Mouse (Mus musculus) liver, postnatal 0 days (tissue): Measurements from ENCODE around the gene Foxp4.

Source experiments
- CTCF ChIP-seq: sonication (generic); IDR thresholded peaks from 2 replicates; pipeline ENCODE4 v1.5.1; 2016; ENCODE audit warnings: antibody characterized with exemption, low read depth
- EP300 ChIP-seq: IDR thresholded peaks from 2 replicates; pipeline ENCODE4 v1.6.1; 2016; ENCODE audit warnings: antibody characterized with exemption, low read depth, mild to moderate bottlenecking

DNA sequence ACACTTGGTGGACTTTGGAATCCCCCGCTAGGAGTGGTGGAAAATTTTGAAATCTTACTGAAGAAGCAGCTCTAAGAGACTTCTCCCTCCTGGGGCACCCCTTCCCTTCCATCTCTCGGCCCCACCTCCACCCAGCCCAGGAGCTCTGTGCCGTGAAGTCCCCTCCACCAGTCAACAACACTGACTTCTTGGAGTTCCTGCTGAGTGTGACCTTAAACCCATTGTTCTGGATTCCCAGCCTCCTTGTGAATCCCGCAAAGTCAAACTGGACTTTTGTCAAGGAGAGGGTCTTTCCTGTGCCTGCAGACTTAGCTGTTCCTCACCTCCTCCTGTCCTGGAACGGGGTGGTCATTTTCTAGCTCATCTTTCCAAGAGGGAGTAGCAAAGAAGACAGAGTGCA, 28.8 kb upstream of the Foxp4 start:
- TF ChIP-seq CTCF (no peak), EP300 (no peak)
